Mouse (Mus musculus): ENCODE measurements around the gene H2al1d. TPM values are rescaled to one million over a fixed set of nuclear protein-coding genes. Genes with fewer than 3 reads are reported as not detected.
"Not testable (repeated sequence)": the region's sequence is repeated elsewhere in the genome, so short reads cannot be mapped to it uniquely, and the experiment has no call there.

Gene H2al1d
- polyA plus RNA-seq, 1 experiment, result not detected

DNA sequence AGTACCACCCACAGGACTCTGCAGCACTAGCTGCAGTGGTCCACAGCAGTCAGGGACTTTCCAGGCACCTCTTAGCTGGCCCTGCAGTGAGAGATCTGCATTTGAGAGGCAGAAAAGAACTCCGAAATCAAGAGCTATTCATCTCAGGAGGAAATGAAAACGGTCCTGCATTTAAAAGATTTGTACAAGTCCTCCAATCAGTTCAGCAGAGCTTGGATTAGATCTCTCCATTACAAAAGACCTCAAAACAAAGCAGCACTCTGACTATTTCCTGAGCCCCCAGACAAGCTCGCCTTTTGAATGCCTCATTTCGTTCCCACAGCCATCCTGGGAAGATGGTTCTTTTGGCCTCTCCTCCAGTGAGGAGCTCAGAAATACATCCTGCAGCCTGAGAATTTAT, 19.4 kb upstream of the H2al1d start:
- DNase-seq, result no peak

DNA sequence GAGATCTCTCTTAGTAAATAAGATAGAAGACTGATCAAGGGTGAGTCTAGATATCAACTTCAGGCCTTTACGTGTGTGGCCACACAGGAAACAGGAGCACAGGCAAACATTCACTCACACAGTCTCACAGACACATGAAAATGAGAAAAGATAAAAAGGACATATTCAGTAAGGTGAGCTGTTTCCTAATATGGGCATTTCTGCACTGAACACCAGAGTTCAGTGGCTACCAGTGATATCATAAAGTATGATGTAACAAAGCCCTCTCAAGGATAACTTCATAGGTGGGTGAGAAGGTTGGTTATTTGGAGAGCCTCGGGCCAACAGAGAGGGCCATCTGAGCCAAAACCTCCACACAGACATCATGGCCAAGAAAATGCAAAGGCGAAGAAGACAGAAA, 9.7 kb upstream of the H2al1d start, which contains the start of gene H2al1a:
H2al1a (plus strand) TSS at position 301 of the 400 bp plus-strand sequence.
- WGBS, result no CpG with 5 or more reads among the region's 3 CpGs
- not testable (repeated sequence) for H3K27me3 ChIP-seq (ENCODE audit: control insufficient read depth, insufficient read depth, low read length); H3K27ac ChIP-seq (ENCODE audit: insufficient read depth, low read length); H3K4me3 ChIP-seq (replicated peaks; ENCODE audit: insufficient read depth, low read depth, low read length); DNase-seq; H3K4me1 ChIP-seq (ENCODE audit: control insufficient read depth, insufficient read depth, low read length)

More for the DNA sequence above, 19.4 kb upstream of the H2al1d start:
- TF ChIP-seq CTCF (IDR thresholded peaks at IDR 0.05; ENCODE audit: borderline replicate concordance, insufficient read depth, low read depth, low read length), result no peak
- no peak for TF ChIP-seq POLR2A (IDR thresholded peaks at IDR 0.05; ENCODE audit: borderline replicate concordance, insufficient read depth, low read length)
- Histone ChIP-seq H3K27me3 (ENCODE audit: control insufficient read depth, insufficient read depth, low read length) (no peaks in the 10 kb centered on the region), H3K4me1 (ENCODE audit: control insufficient read depth, insufficient read depth, low read length) (no peaks in the 10 kb centered on the region), H3K27ac (ENCODE audit: insufficient read depth, low read length) (no peak overlapping the region), H3K4me3 (replicated peaks; ENCODE audit: insufficient read depth, low read depth, low read length) (no peak overlapping the region)
- WGBS, result 81% methylated on average over 4 of the region's 4 CpGs

DNA sequence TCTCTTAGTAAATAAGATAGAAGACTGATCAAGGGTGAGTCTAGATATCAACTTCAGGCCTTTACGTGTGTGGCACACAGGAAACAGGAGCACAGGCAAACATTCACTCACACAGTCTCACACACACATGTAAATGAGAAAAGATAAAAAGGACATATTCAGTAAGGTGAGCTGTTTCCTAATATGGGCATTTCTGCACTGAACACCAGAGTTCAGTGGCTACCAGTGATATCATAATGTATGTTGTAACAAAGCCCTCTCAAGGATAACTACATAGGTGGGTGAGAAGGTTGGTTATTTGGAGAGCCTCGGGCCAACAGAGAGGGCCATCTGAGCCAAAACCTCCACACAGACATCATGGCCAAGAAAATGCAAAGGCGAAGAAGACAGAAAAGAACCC, 6.5 kb upstream of the H2al1d start, which contains the start of gene H2al1b:
H2al1b (plus strand) TSS at position 301 of the 400 bp plus-strand sequence.
- WGBS, result 100% methylated on average over 1 of the region's 3 CpGs
- H3K4me1 ChIP-seq (ENCODE audit: control insufficient read depth, insufficient read depth, low read length); H3K27ac ChIP-seq (ENCODE audit: insufficient read depth, low read length); H3K4me3 ChIP-seq (replicated peaks; ENCODE audit: insufficient read depth, low read depth, low read length); H3K27me3 ChIP-seq (ENCODE audit: control insufficient read depth, insufficient read depth, low read length); DNase-seq: not testable (repeated sequence)

DNA sequence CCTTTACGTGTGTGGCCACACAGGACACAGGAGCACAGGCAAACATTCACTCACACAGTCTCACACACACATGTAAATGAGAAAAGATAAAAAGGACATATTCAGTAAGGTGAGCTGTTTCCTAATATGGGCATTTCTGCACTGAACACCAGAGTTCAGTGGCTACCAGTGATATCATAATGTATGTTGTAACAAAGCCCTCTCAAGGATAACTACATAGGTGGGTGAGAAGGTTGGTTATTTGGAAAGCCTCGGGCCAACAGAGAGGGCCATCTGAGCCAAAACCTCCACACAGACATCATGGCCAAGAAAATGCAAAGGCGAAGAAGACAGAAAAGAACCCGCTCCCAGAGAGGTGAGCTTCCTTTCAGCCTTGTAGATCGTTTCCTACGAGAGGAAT, 3.3 kb upstream of the H2al1d start, which contains the start of gene H2al1c:
H2al1c (plus strand) TSS at position 301 of the 400 bp plus-strand sequence.
- not testable (repeated sequence) for H3K27ac ChIP-seq (ENCODE audit: insufficient read depth, low read length); H3K4me1 ChIP-seq (ENCODE audit: control insufficient read depth, insufficient read depth, low read length); H3K4me3 ChIP-seq (replicated peaks; ENCODE audit: insufficient read depth, low read depth, low read length); DNase-seq; H3K27me3 ChIP-seq (ENCODE audit: control insufficient read depth, insufficient read depth, low read length)
- 93% methylated on average over 2 of the region's 6 CpGs for WGBS

DNA sequence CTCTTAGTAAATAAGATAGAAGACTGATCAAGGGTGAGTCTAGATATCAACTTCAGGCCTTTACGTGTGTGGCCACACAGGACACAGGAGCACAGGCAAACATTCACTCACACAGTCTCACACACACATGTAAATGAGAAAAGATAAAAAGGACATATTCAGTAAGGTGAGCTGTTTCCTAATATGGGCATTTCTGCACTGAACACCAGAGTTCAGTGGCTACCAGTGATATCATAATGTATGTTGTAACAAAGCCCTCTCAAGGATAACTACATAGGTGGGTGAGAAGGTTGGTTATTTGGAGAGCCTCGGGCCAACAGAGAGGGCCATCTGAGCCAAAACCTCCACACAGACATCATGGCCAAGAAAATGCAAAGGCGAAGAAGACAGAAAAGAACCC, 3.0 kb downstream of the H2al1d start, which contains the start of gene H2al1e:
H2al1e (plus strand) TSS at position 301 of the 400 bp plus-strand sequence.
- H3K27ac ChIP-seq (ENCODE audit: insufficient read depth, low read length); DNase-seq; H3K4me3 ChIP-seq (replicated peaks; ENCODE audit: insufficient read depth, low read depth, low read length); H3K27me3 ChIP-seq (ENCODE audit: control insufficient read depth, insufficient read depth, low read length); H3K4me1 ChIP-seq (ENCODE audit: control insufficient read depth, insufficient read depth, low read length): not testable (repeated sequence)
- WGBS, result no CpG with 5 or more reads among the region's 3 CpGs

DNA sequence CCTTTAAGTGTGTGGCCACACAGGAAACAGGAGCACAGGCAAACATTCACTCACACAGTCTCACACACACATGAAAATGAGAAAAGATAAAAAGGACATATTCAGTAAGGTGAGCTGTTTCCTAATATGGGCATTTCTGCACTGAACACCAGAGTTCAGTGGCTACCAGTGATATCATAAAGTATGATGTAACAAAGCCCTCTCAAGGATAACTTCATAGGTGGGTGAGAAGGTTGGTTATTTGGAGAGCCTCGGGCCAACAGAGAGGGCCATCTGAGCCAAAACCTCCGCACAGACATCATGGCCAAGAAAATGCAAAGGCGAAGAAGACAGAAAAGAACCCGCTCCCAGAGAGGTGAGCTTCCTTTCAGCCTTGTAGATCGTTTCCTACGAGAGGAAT, 6.2 kb downstream of the H2al1d start, which contains the start of gene H2al1f:
H2al1f (plus strand) TSS at position 301 of the 400 bp plus-strand sequence.
- no CpG with 5 or more reads among the region's 6 CpGs for WGBS
- DNase-seq; H3K27me3 ChIP-seq (ENCODE audit: control insufficient read depth, insufficient read depth, low read length); H3K27ac ChIP-seq (ENCODE audit: insufficient read depth, low read length); H3K4me1 ChIP-seq (ENCODE audit: control insufficient read depth, insufficient read depth, low read length); H3K4me3 ChIP-seq (replicated peaks; ENCODE audit: insufficient read depth, low read depth, low read length): not testable (repeated sequence)

DNA sequence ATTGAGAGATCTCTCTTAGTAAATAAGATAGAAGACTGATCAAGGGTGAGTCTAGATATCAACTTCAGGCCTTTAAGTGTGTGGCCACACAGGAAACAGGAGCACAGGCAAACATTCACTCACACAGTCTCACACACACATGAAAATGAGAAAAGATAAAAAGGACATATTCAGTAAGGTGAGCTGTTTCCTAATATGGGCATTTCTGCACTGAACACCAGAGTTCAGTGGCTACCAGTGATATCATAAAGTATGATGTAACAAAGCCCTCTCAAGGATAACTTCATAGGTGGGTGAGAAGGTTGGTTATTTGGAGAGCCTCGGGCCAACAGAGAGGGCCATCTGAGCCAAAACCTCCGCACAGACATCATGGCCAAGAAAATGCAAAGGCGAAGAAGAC, 9.3 kb downstream of the H2al1d start, which contains the start of gene H2al1g:
H2al1g (plus strand) TSS at position 301 of the 400 bp plus-strand sequence.
- WGBS, result no CpG with 5 or more reads among the region's 3 CpGs
- H3K27me3 ChIP-seq (ENCODE audit: control insufficient read depth, insufficient read depth, low read length); DNase-seq; H3K27ac ChIP-seq (ENCODE audit: insufficient read depth, low read length); H3K4me1 ChIP-seq (ENCODE audit: control insufficient read depth, insufficient read depth, low read length); H3K4me3 ChIP-seq (replicated peaks; ENCODE audit: insufficient read depth, low read depth, low read length): not testable (repeated sequence)

DNA sequence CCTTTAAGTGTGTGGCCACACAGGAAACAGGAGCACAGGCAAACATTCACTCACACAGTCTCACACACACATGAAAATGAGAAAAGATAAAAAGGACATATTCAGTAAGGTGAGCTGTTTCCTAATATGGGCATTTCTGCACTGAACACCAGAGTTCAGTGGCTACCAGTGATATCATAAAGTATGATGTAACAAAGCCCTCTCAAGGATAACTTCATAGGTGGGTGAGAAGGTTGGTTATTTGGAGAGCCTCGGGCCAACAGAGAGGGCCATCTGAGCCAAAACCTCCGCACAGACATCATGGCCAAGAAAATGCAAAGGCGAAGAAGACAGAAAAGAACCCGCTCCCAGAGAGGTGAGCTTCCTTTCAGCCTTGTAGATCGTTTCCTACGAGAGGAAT, 12.6 kb downstream of the H2al1d start, which contains the start of gene H2al1h:
H2al1h (plus strand) TSS at position 301 of the 400 bp plus-strand sequence.
- not testable (repeated sequence) for H3K4me1 ChIP-seq (ENCODE audit: control insufficient read depth, insufficient read depth, low read length); H3K27me3 ChIP-seq (ENCODE audit: control insufficient read depth, insufficient read depth, low read length); H3K27ac ChIP-seq (ENCODE audit: insufficient read depth, low read length); DNase-seq; H3K4me3 ChIP-seq (replicated peaks; ENCODE audit: insufficient read depth, low read depth, low read length)
- WGBS, result no CpG with 5 or more reads among the region's 6 CpGs

DNA sequence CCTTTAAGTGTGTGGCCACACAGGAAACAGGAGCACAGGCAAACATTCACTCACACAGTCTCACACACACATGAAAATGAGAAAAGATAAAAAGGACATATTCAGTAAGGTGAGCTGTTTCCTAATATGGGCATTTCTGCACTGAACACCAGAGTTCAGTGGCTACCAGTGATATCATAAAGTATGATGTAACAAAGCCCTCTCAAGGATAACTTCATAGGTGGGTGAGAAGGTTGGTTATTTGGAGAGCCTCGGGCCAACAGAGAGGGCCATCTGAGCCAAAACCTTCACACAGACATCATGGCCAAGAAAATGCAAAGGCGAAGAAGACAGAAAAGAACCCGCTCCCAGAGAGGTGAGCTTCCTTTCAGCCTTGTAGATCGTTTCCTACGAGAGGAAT, 15.7 kb downstream of the H2al1d start, which contains the start of gene H2al1i:
H2al1i (plus strand) TSS at position 301 of the 400 bp plus-strand sequence.
- H3K27ac ChIP-seq (ENCODE audit: insufficient read depth, low read length), result not testable (repeated sequence)
- WGBS, result no CpG with 5 or more reads among the region's 5 CpGs

DNA sequence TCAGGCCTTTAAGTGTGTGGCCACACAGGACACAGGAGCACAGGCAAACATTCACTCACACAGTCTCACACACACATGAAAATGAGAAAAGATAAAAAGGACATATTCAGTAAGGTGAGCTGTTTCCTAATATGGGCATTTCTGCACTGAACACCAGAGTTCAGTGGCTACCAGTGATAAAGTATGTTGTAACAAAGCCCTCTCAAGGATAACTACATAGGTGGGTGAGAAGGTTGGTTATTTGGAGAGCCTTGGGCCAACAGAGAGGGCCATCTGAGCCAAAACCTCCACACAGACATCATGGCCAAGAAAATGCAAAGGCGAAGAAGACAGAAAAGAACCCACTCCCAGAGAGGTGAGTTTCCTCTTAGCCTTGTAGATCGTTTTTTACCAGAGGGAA, 18.9 kb downstream of the H2al1d start, which contains the start of gene H2al1j:
H2al1j (plus strand) TSS at position 301 of the 400 bp plus-strand sequence.
- not testable (repeated sequence) for DNase-seq; H3K4me1 ChIP-seq (ENCODE audit: control insufficient read depth, insufficient read depth, low read length); H3K27ac ChIP-seq (ENCODE audit: insufficient read depth, low read length); H3K4me3 ChIP-seq (replicated peaks; ENCODE audit: insufficient read depth, low read depth, low read length); H3K27me3 ChIP-seq (ENCODE audit: control insufficient read depth, insufficient read depth, low read length)
- WGBS, result 80% methylated on average over 2 of the region's 2 CpGs

More for the DNA sequence above, 15.7 kb downstream of the H2al1d start, which contains the start of gene H2al1i:
- H3K4me3 ChIP-seq (replicated peaks; ENCODE audit: insufficient read depth, low read depth, low read length); DNase-seq; H3K27me3 ChIP-seq (ENCODE audit: control insufficient read depth, insufficient read depth, low read length); H3K4me1 ChIP-seq (ENCODE audit: control insufficient read depth, insufficient read depth, low read length): not testable (repeated sequence)
